Mouse (Mus musculus) lung, adult 2 months (tissue): ENCODE measurements at regions not wholly inside any gene's neighbourhood (a gene's known extent, or its start where the extent isn't known, plus 50 kb on each side); places are given as distances from the start of the nearest gene placed in this dataset.

ENCODE experiments used
- CTCF ChIP-seq: fragments of 200-500 bp; IDR thresholded peaks from 2 replicates; pipeline ENCODE4 v1.5.1; 2011; ENCODE audit warnings: mild to moderate bottlenecking, low read length, control low read depth; ENCODE audit not compliant: insufficient read depth
- POLR2A ChIP-seq: fragments of 200-500 bp; IDR thresholded peaks from 2 replicates; pipeline ENCODE4 v1.6.1; 2011; ENCODE audit warnings: low read depth, mild to moderate bottlenecking, control low read depth, low read length, borderline replicate concordance; ENCODE audit errors: extremely low read depth

DNA sequence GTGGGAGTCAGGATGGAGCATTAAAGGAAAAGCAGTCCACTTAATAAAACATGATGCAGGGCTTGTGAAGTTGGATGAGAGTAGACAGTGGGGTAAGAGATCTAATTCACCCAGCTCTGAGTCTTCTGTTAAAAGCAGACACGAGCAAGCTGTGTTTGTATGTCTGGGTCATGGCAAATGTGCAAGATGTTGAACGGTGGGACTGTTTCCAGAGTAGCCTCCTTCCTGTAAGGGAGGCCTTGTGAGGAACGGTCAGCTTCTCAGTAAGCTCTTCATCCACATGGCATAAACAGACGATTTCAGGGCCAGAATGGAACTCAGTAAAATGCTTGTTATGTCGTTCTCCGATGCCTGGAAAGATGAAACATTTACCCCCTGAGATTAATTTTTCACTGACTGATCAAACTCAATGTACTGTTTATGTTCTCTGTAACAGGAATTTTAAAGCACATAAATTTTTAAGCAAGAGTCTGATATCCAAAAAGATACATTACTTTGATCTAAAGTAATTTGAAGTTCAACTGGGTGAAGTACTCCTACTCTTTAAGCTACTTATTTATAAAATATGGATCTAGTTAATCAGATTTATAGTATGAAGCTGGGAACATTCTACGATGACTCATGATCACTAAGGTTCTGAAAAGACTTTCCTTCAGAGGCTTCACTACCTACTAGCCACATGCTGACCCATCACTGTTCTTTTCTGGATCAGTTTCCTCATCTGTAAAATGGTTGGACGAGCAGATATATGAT, 130.6 kb downstream of the Mterf1b start:
- TF ChIP-seq CTCF (no peak), POLR2A (no peak)
